In genomic region chr13:37537793-37538192, GRCm38 (mm10) we compare ENCODE assay signal across 11 mouse cellular contexts.
DNase-seq lines count a peak whose midpoint lies in the region; ATAC-seq and TF ChIP-seq lines count a peak whose summit lies in the region.
"Had no signal": no experiment of that assay in that cellular context is flagged by ENCODE, and none has a peak within 500 bp of the region (broad histone marks: within the 10 kb centered on the region; RNA-seq: fewer than 3 reads in every experiment).

No protein-coding gene starts in this region.

- no peak overlapping the region for H3K4me3 ChIP-seq in gastrocnemius, adult 2 months
- no peak overlapping the region for H3K4me3 ChIP-seq in hindbrain, embryonic 16.5 days (ENCODE audit: low read length)
- H3K4me3 ChIP-seq: erythroblast, embryonic 14.5 days; limb, embryonic 12.5 days had no signal

- H3K27me3 ChIP-seq in hindbrain, embryonic 16.5 days (replicated peaks; ENCODE audit: control insufficient read depth, insufficient read depth, low read length): no peaks in the 10 kb centered on the region
- H3K27me3 ChIP-seq: limb, embryonic 12.5 days had no signal

- DNase-seq in gastrocnemius, adult 2 months: no peak
- no peak for DNase-seq in gastrocnemius, adult 8-10 months (ENCODE audit: low spot score in 2 of 2)
- DNase-seq in CD4-positive, CD25-positive, alpha-beta regulatory T cell, adult 2 months (ENCODE audit: low read depth, low spot score): peak; percentile 68
- DNase-seq in liver: peak; percentile 50
- no peak for DNase-seq in urinary bladder, postnatal 25 days (ENCODE audit: low spot score)
- DNase-seq in frontal cortex, postnatal 25 days (ENCODE audit: low spot score in 2 of 2): no peak
- DNase-seq: cerebellum, adult 8-10 months had no signal

- TF ChIP-seq CTCF in gastrocnemius, adult 2 months (IDR thresholded peaks at IDR 0.05): no peak

- no peaks in the 10 kb centered on the region for H3K4me1 ChIP-seq in hindbrain, embryonic 16.5 days (ENCODE audit: control insufficient read depth, insufficient read depth, low read depth, low read length)

- peak; percentile 34 for ATAC-seq in megakaryocyte, adult 5-6 weeks (ENCODE audit: poor library complexity, severe bottlenecking)
- no peak for ATAC-seq in hindbrain, embryonic 16.5 days

- no peak overlapping the region for H3K9ac ChIP-seq in hindbrain, embryonic 16.5 days (ENCODE audit: low read depth, low read length)
- H3K9ac ChIP-seq: limb, embryonic 12.5 days had no signal

- H3K9me3 ChIP-seq in hindbrain, embryonic 16.5 days (ENCODE audit: control insufficient read depth, low read length): no peaks in the 10 kb centered on the region
- H3K9me3 ChIP-seq: limb, embryonic 12.5 days had no signal

- peak overlapping the region; percentile 72 for H3K27ac ChIP-seq in gastrocnemius, adult 2 months
- no peak overlapping the region for H3K27ac ChIP-seq in hindbrain, embryonic 16.5 days (ENCODE audit: low read depth, low read length)
- H3K27ac ChIP-seq: limb, embryonic 12.5 days had no signal

- no peak overlapping the region for H3K4me2 ChIP-seq in hindbrain, embryonic 16.5 days (ENCODE audit: low read length)
- H3K4me2 ChIP-seq: limb, embryonic 12.5 days had no signal

- 78% methylated on average over 6 of the region's 6 CpGs for WGBS in hindbrain, embryonic 16.5 days

- intact Hi-C loops in gastrocnemius, adult 2 months (cut with DNase I): no loop called here

- H3K36me3 ChIP-seq in hindbrain, embryonic 16.5 days (ENCODE audit: control insufficient read depth, insufficient read depth, low read length): no peaks in the 10 kb centered on the region
- H3K36me3 ChIP-seq: limb, embryonic 12.5 days had no signal

Comparison
In these comparisons a context has a peak if more than half of its experiments do, and no peak if none do; other contexts are left out.
1. DNase-seq: peak in CD4-positive, CD25-positive, alpha-beta regulatory T cell, adult 2 months (single experiment) and liver (single experiment); none in gastrocnemius, adult 2 months (single experiment), gastrocnemius, adult 8-10 months (0 of 2), urinary bladder, postnatal 25 days (single experiment) and frontal cortex, postnatal 25 days (0 of 2).